Mouse (Mus musculus): ENCODE results near the gene Theg. TPM values are rescaled to one million over a fixed set of nuclear protein-coding genes. Genes with fewer than 3 reads are reported as not detected.

Theg gene
- polyA plus RNA-seq, 1 experiment from 2014 or later, result not detected

GRCm38 (mm10) chr10:79530241-79530640, 56.9 kb downstream of the Theg start:
- H3K27ac ChIP-seq (ENCODE audit: low read length), result no peak overlapping the region
- no peaks in the 10 kb centered on the region for H3K36me3 ChIP-seq (ENCODE audit: control insufficient read depth, insufficient read depth)
- ATAC-seq, result no peak
- WGBS, result 79% methylated on average over 8 of the region's 8 CpGs
- no peak overlapping the region for H3K9ac ChIP-seq (replicated peaks; ENCODE audit: low read depth, low read length)
- H3K9me3 ChIP-seq (ENCODE audit: control insufficient read depth, low read length), result no peaks in the 10 kb centered on the region
- H3K4me3 ChIP-seq (replicated peaks; ENCODE audit: low read length), result no peak overlapping the region
- no peak overlapping the region for H3K4me2 ChIP-seq (ENCODE audit: low read length)
- H3K27me3 ChIP-seq (replicated peaks; ENCODE audit: control insufficient read depth, insufficient read depth, low read length), result no peaks in the 10 kb centered on the region
- H3K4me1 ChIP-seq (replicated peaks; ENCODE audit: control insufficient read depth, insufficient read depth, low read length), result peaks cover 8% of the 10 kb centered on the region

- Histone ChIP-seq H3K27me3 (replicated peaks; ENCODE audit: control insufficient read depth, insufficient read depth, low read length) (no peaks in the 10 kb centered on the region), H3K9me3 (ENCODE audit: control insufficient read depth, low read length) (no peaks in the 10 kb centered on the region), H3K27ac (ENCODE audit: low read length) (no peak overlapping the region), H3K4me1 (replicated peaks; ENCODE audit: control insufficient read depth, insufficient read depth, low read length) (peaks cover 1% of the 10 kb centered on the region; the same call in 1 of the 2 replicates), H3K9ac (replicated peaks; ENCODE audit: low read depth, low read length) (no peak overlapping the region), H3K4me2 (ENCODE audit: low read length) (no peak overlapping the region), H3K36me3 (ENCODE audit: control insufficient read depth, insufficient read depth) (no peaks in the 10 kb centered on the region), H3K4me3 (replicated peaks; ENCODE audit: low read length) (no peak overlapping the region)
- 76% methylated on average over 3 of the region's 3 CpGs for WGBS
- no peak for ATAC-seq
These were observed 59.0 kb downstream of the Theg start for GRCm38 (mm10) chr10:79528081-79528480.

- no peak overlapping the region for H3K4me2 ChIP-seq (ENCODE audit: low read length)
- 91% methylated on average over 6 of the region's 6 CpGs for WGBS
- no peak overlapping the region for H3K4me3 ChIP-seq (replicated peaks; ENCODE audit: low read length)
- no peaks in the 10 kb centered on the region for H3K27me3 ChIP-seq (replicated peaks; ENCODE audit: control insufficient read depth, insufficient read depth, low read length)
- no peaks in the 10 kb centered on the region for H3K4me1 ChIP-seq (replicated peaks; ENCODE audit: control insufficient read depth, insufficient read depth, low read length)
- H3K27ac ChIP-seq (ENCODE audit: low read length), result no peak overlapping the region
- H3K9me3 ChIP-seq (ENCODE audit: control insufficient read depth, low read length), result no peaks in the 10 kb centered on the region
- no peak overlapping the region for H3K9ac ChIP-seq (replicated peaks; ENCODE audit: low read depth, low read length)
- no peak for ATAC-seq
- H3K36me3 ChIP-seq (ENCODE audit: control insufficient read depth, insufficient read depth), result no peaks in the 10 kb centered on the region
These were observed 59.7 kb downstream of the Theg start for GRCm38 (mm10) chr10:79527453-79527845.

- Histone ChIP-seq H3K4me3 (replicated peaks; ENCODE audit: low read length) (no peak overlapping the region), H3K9me3 (ENCODE audit: control insufficient read depth, low read length) (no peaks in the 10 kb centered on the region), H3K4me2 (ENCODE audit: low read length) (no peak overlapping the region), H3K27me3 (replicated peaks; ENCODE audit: control insufficient read depth, insufficient read depth, low read length) (no peaks in the 10 kb centered on the region), H3K27ac (ENCODE audit: low read length) (no peak overlapping the region), H3K9ac (replicated peaks; ENCODE audit: low read depth, low read length) (no peak overlapping the region), H3K4me1 (replicated peaks; ENCODE audit: control insufficient read depth, insufficient read depth, low read length) (no peaks in the 10 kb centered on the region), H3K36me3 (ENCODE audit: control insufficient read depth, insufficient read depth) (no peaks in the 10 kb centered on the region)
- 89% methylated on average over 12 of the region's 12 CpGs for WGBS
- no peak for ATAC-seq
These were observed 60.3 kb downstream of the Theg start for GRCm38 (mm10) chr10:79526661-79527452.

Small RNA genes lying within 50 kb of the gene (microRNA-seq; reads per million reads assigned to microRNA genes)
- gene Mir6909, result not detected

Other genes starting within 250 kb of the Theg start
- gene Vmn2r82, start 230.8 kb downstream of the Theg start, polyA plus RNA-seq (2015; fragmentation: Nextera tagmentation; extraction: Ambion mirVana), result not detected in 2 replicates
- not detected in 2 replicates for gene Vmn2r83, start 118.6 kb downstream of the Theg start, polyA plus RNA-seq (2015; fragmentation: Nextera tagmentation; extraction: Ambion mirVana)
- gene Plpp2, start 53.5 kb downstream of the Theg start, polyA plus RNA-seq (2015; fragmentation: Nextera tagmentation; extraction: Ambion mirVana), result 9.0 and 11.6 TPM in 2 replicates
- 59.8 and 68.5 TPM in 2 replicates for gene Mier2, start 32.1 kb downstream of the Theg start, polyA plus RNA-seq (2015; fragmentation: Nextera tagmentation; extraction: Ambion mirVana)
- gene C2cd4c, start 26.7 kb upstream of the Theg start, polyA plus RNA-seq (2015; fragmentation: Nextera tagmentation; extraction: Ambion mirVana), result 0.25 and 0.32 TPM in 2 replicates
- 12.3 and 16.0 TPM in 2 replicates for gene Shc2, start 50.6 kb upstream of the Theg start, polyA plus RNA-seq (2015; fragmentation: Nextera tagmentation; extraction: Ambion mirVana)
- gene Odf3l2, start 58.4 kb upstream of the Theg start, polyA plus RNA-seq (2015; fragmentation: Nextera tagmentation; extraction: Ambion mirVana), result 0.28 TPM in 1 of 2 replicates, not detected in the other
- 0.57 and 1.0 TPM in 2 replicates for gene Madcam1, start 77.2 kb upstream of the Theg start, polyA plus RNA-seq (2015; fragmentation: Nextera tagmentation; extraction: Ambion mirVana)
- gene Tpgs1, start 82.0 kb upstream of the Theg start, polyA plus RNA-seq (2015; fragmentation: Nextera tagmentation; extraction: Ambion mirVana), result 75.9 and 76.6 TPM in 2 replicates
- gene Cdc34, start 94.9 kb upstream of the Theg start, polyA plus RNA-seq (2015; fragmentation: Nextera tagmentation; extraction: Ambion mirVana), result 61.1 and 71.1 TPM in 2 replicates
- 1.7 and 1.8 TPM in 2 replicates for gene Gzmm, start 101.7 kb upstream of the Theg start, polyA plus RNA-seq (2015; fragmentation: Nextera tagmentation; extraction: Ambion mirVana)
- 726 and 729 TPM in 2 replicates for gene Bsg, start 117.2 kb upstream of the Theg start, polyA plus RNA-seq (2015; fragmentation: Nextera tagmentation; extraction: Ambion mirVana)
- 0.39 and 0.52 TPM in 2 replicates for gene Hcn2, start 129.3 kb upstream of the Theg start, polyA plus RNA-seq (2015; fragmentation: Nextera tagmentation; extraction: Ambion mirVana)
- gene Polrmt, start 159.2 kb upstream of the Theg start, polyA plus RNA-seq (2015; fragmentation: Nextera tagmentation; extraction: Ambion mirVana), result 47.1 and 50.0 TPM in 2 replicates
- gene Fgf22, start 167.7 kb upstream of the Theg start, polyA plus RNA-seq (2015; fragmentation: Nextera tagmentation; extraction: Ambion mirVana), result 0.25 and 0.73 TPM in 2 replicates
- gene Rnf126, start 179.6 kb upstream of the Theg start, polyA plus RNA-seq (2015; fragmentation: Nextera tagmentation; extraction: Ambion mirVana), result 85.8 and 87.2 TPM in 2 replicates
- gene Fstl3, start 189.9 kb upstream of the Theg start, polyA plus RNA-seq (2015; fragmentation: Nextera tagmentation; extraction: Ambion mirVana), result 1.1 and 1.4 TPM in 2 replicates
- gene Prss57, start 203.6 kb upstream of the Theg start, polyA plus RNA-seq (2015; fragmentation: Nextera tagmentation; extraction: Ambion mirVana), result 0.36 and 0.62 TPM in 2 replicates
- gene Palm, start 206.2 kb upstream of the Theg start, polyA plus RNA-seq (2015; fragmentation: Nextera tagmentation; extraction: Ambion mirVana), result 327 and 349 TPM in 2 replicates
- gene Misp, start 233.7 kb upstream of the Theg start, polyA plus RNA-seq (2015; fragmentation: Nextera tagmentation; extraction: Ambion mirVana), result 0.48 and 1.2 TPM in 2 replicates